Mouse (Mus musculus) ES-E14 (cell line): ENCODE measurements around the gene Wdr24.

Experiments used
- HCFC1 ChIP-seq: IDR thresholded peaks from 2 replicates; pipeline ENCODE4 v1.6.1; 2012; ENCODE audit warnings: low read length, inconsistent platforms, borderline replicate concordance; ENCODE audit not compliant: insufficient read depth
- ZC3H11A ChIP-seq: IDR thresholded peaks from 2 replicates; pipeline ENCODE4 v1.6.1; 2012; ENCODE audit warnings: low read depth, mild to moderate bottlenecking, inconsistent platforms, low read length, borderline replicate concordance
- ZNF384 ChIP-seq: IDR thresholded peaks from 2 replicates; pipeline ENCODE4 v1.6.1; 2012; ENCODE audit warnings: low read depth, low read length, inconsistent platforms

DNA sequence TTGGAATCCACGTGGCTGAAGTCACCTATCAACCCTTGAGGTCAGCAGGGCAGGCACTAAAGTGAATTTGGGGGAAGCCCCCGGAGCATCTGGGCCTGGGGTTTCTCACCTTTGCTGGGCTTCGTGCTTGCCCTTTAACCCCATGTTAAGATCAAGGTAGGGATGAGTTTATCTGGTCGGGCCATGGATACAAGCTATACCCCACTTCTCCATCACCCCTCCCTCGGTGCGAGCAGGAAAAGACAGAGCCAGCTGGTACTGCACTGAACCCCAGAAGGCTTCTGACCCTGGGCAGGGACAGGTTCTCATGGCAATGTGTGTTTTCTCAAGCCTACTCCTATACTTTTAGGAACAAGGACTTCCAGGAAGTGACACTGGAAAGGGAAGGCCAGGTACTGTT is 42.1 kb upstream of the Wdr24 start:
- TF ChIP-seq HCFC1 (no peak), ZNF384 (no peak), ZC3H11A (no peak)
